Mouse (Mus musculus): ENCODE results near the gene Mtfp1. TPM values are rescaled to one million over a fixed set of nuclear protein-coding genes. Genes with fewer than 3 reads are reported as not detected.

Mtfp1 gene
- polyA plus RNA-seq, 1 experiment from 2014 or later, result 18.6 TPM

- ATAC-seq (replicated peaks; ENCODE audit: low FRiP score, low read depth) (no peak; the same call in 1 of the 2 replicates), DNase-seq (ENCODE audit: low spot score) (peak; percentile 74)
- Histone ChIP-seq H3K9ac (ENCODE audit: low read depth, low read length) (peak overlapping the region; percentile 63), H3K4me1 (replicated peaks; ENCODE audit: insufficient read depth, low read length) (peaks cover 13% of the 10 kb centered on the region; the same call in 1 of the 2 replicates), H3K27me3 (ENCODE audit: insufficient read depth, low read length) (no peaks in the 10 kb centered on the region), H3K4me3 (replicated peaks; ENCODE audit: low read depth, low read length) (peak overlapping the region; percentile 46), H3K9me3 (replicated peaks; ENCODE audit: low read length) (no peaks in the 10 kb centered on the region), H3K36me3 (ENCODE audit: insufficient read depth, low read length) (no peaks in the 10 kb centered on the region), H3K4me2 (ENCODE audit: low read length) (peak overlapping the region; percentile 80), H3K27ac (peak overlapping the region; percentile 81)
- WGBS, result 5% methylated on average over 23 of the region's 24 CpGs
- peak; percentile 83 for TF ChIP-seq CTCF (IDR thresholded peaks at IDR 0.05; ENCODE audit: low read depth)
Observed at GRCm38 (mm10) chr11:4094378-4095170, 671 bp downstream of the Mtfp1 start.

- 81% methylated on average over 18 of the region's 18 CpGs for WGBS
- no peak for TF ChIP-seq CTCF (IDR thresholded peaks at IDR 0.05; ENCODE audit: low read depth)
- H3K27ac ChIP-seq, result no peak overlapping the region
Observed at GRCm38 (mm10) chr11:4093459-4094377, 1.5 kb downstream of the Mtfp1 start.

GRCm38 (mm10) chr11:4087267-4087666, 8.0 kb downstream of the Mtfp1 start:
- DNase-seq (ENCODE audit: low spot score), result no peak
- Histone ChIP-seq H3K4me2 (ENCODE audit: low read length) (no peak overlapping the region), H3K27me3 (ENCODE audit: insufficient read depth, low read length) (no peaks in the 10 kb centered on the region), H3K36me3 (ENCODE audit: insufficient read depth, low read length) (no peaks in the 10 kb centered on the region), H3K4me1 (replicated peaks; ENCODE audit: insufficient read depth, low read length) (no peaks in the 10 kb centered on the region), H3K9ac (ENCODE audit: low read depth, low read length) (no peak overlapping the region), H3K4me3 (replicated peaks; ENCODE audit: low read depth, low read length) (no peak overlapping the region), H3K27ac (no peak overlapping the region), H3K9me3 (replicated peaks; ENCODE audit: low read length) (no peaks in the 10 kb centered on the region)
- TF ChIP-seq CTCF (IDR thresholded peaks at IDR 0.05; ENCODE audit: low read depth), result no peak
- WGBS, result 60% methylated on average over 2 of the region's 2 CpGs
- no peak for ATAC-seq (replicated peaks; ENCODE audit: low FRiP score, low read depth)

More at GRCm38 (mm10) chr11:4093459-4094377, 1.5 kb downstream of the Mtfp1 start:
- H3K9ac ChIP-seq (ENCODE audit: low read depth, low read length), result no peak overlapping the region
- peak overlapping the region; percentile 80; the same call in 1 of the 2 replicates for H3K4me2 ChIP-seq (ENCODE audit: low read length)
- H3K36me3 ChIP-seq (ENCODE audit: insufficient read depth, low read length), result no peaks in the 10 kb centered on the region
- H3K4me1 ChIP-seq (replicated peaks; ENCODE audit: insufficient read depth, low read length), result peaks cover 13% of the 10 kb centered on the region; the same call in 1 of the 2 replicates
- no peaks in the 10 kb centered on the region for H3K9me3 ChIP-seq (replicated peaks; ENCODE audit: low read length)
- no peaks in the 10 kb centered on the region for H3K27me3 ChIP-seq (ENCODE audit: insufficient read depth, low read length)
- ATAC-seq (replicated peaks; ENCODE audit: low FRiP score, low read depth), result no peak
- no peak for DNase-seq (ENCODE audit: low spot score)
- H3K4me3 ChIP-seq (replicated peaks; ENCODE audit: low read depth, low read length), result no peak overlapping the region

GRCm38 (mm10) chr11:4086246-4086645, 9.0 kb downstream of the Mtfp1 start:
- 63% methylated on average over 1 of the region's 1 CpGs for WGBS
- no peak overlapping the region for H3K27ac ChIP-seq
- H3K36me3 ChIP-seq (ENCODE audit: insufficient read depth, low read length), result no peaks in the 10 kb centered on the region
- no peaks in the 10 kb centered on the region for H3K9me3 ChIP-seq (replicated peaks; ENCODE audit: low read length)
- no peak overlapping the region for H3K9ac ChIP-seq (ENCODE audit: low read depth, low read length)
- TF ChIP-seq CTCF (IDR thresholded peaks at IDR 0.05; ENCODE audit: low read depth), result no peak
- no peaks in the 10 kb centered on the region for H3K27me3 ChIP-seq (ENCODE audit: insufficient read depth, low read length)
- H3K4me1 ChIP-seq (replicated peaks; ENCODE audit: insufficient read depth, low read length), result no peaks in the 10 kb centered on the region
- no peak overlapping the region for H3K4me2 ChIP-seq (ENCODE audit: low read length)
- H3K4me3 ChIP-seq (replicated peaks; ENCODE audit: low read depth, low read length), result no peak overlapping the region
- ATAC-seq (replicated peaks; ENCODE audit: low FRiP score, low read depth) (no peak), DNase-seq (ENCODE audit: low spot score) (no peak)

GRCm38 (mm10) chr11:4083316-4084078, 11.7 kb downstream of the Mtfp1 start:
- no peaks in the 10 kb centered on the region for H3K36me3 ChIP-seq (ENCODE audit: insufficient read depth, low read length)
- H3K4me1 ChIP-seq (replicated peaks; ENCODE audit: insufficient read depth, low read length), result no peaks in the 10 kb centered on the region
- no peaks in the 10 kb centered on the region for H3K27me3 ChIP-seq (ENCODE audit: insufficient read depth, low read length)
- DNase-seq (ENCODE audit: low spot score) (peak; percentile 86), ATAC-seq (replicated peaks; ENCODE audit: low FRiP score, low read depth) (no peak)
- no peak overlapping the region for H3K27ac ChIP-seq
- H3K9ac ChIP-seq (ENCODE audit: low read depth, low read length), result no peak overlapping the region
- no peaks in the 10 kb centered on the region for H3K9me3 ChIP-seq (replicated peaks; ENCODE audit: low read length)
- H3K4me3 ChIP-seq (replicated peaks; ENCODE audit: low read depth, low read length), result no peak overlapping the region
- TF ChIP-seq CTCF (IDR thresholded peaks at IDR 0.05; ENCODE audit: low read depth), result peak; percentile 89
- 36% methylated on average over 5 of the region's 5 CpGs for WGBS
- no peak overlapping the region for H3K4me2 ChIP-seq (ENCODE audit: low read length)
